Mouse (Mus musculus): ENCODE data around the gene Ccr9.

DNA sequence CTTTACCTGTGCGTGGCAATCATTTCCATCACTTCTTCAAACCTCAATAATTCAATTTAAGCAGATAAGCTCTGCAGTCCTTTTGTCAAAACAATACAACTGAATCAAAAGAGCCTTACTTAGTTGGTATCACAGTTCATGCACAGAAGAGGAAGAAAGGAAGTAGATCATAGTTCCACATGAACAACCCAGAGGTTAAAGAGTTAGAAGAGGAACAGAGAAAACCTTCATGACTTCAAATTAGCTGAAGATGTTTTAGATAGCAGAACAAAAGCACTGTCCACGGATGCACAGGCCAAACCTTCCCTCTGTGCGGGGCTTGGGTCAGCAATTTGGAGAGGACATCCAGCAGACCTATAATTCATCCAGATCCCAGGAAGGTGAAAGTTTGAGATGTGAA lies 46.6 kb upstream of the Ccr9 start:
- TF ChIP-seq CTCF (conservative IDR thresholded peaks at IDR 0.05; ENCODE audit: low read length) = no peak
- no peak for TF ChIP-seq NANOG (IDR thresholded peaks at IDR 0.05; ENCODE audit: borderline replicate concordance, low read length)
- TF ChIP-seq POU5F1 (IDR thresholded peaks at IDR 0.05; ENCODE audit: borderline replicate concordance, low read length) = no peak
